Mouse (Mus musculus) brown adipose tissue, adult 24 weeks (tissue): ENCODE data around the gene Tgtp1. TPM values are rescaled to one million over a fixed set of nuclear protein-coding genes. Genes with fewer than 3 reads are reported as not detected.
"Not testable (repeated sequence)": the region's sequence is repeated elsewhere in the genome, so short reads cannot be mapped to it uniquely, and the experiment has no call there.

Experiments used
- H3K27ac ChIP-seq: fragments of 200-500 bp; replicated peaks from 2 replicates; pipeline ENCODE4 v1.5.1; 2012; ENCODE audit warnings: low read depth, mild to moderate bottlenecking, low read length
- H3K4me1 ChIP-seq: fragments of 200-500 bp; 2 replicates; pipeline ENCODE4 v1.6.1; 2012; ENCODE audit warnings: low read length, mixed read lengths; ENCODE audit not compliant: control insufficient read depth, insufficient read depth, insufficient read length
- H3K4me3 ChIP-seq: fragments of 200-500 bp; 2 replicates; pipeline ENCODE4 v1.5.1; 2012; ENCODE audit warnings: low read depth, mild to moderate bottlenecking, low read length, moderate library complexity; ENCODE audit not compliant: insufficient read depth
- polyA plus RNA-seq: library from polyadenylated mRNA; stranded (reverse); fragments of >200 nt; gene quantifications from 2 replicates; pipeline ENCODE4 v1.2.4, GENCODE M21; 2012; ENCODE audit not compliant: missing spikeins, insufficient read depth, insufficient read length

Gene Tgtp1
- polyA plus RNA-seq, 1 experiment: 7.6 TPM

DNA sequence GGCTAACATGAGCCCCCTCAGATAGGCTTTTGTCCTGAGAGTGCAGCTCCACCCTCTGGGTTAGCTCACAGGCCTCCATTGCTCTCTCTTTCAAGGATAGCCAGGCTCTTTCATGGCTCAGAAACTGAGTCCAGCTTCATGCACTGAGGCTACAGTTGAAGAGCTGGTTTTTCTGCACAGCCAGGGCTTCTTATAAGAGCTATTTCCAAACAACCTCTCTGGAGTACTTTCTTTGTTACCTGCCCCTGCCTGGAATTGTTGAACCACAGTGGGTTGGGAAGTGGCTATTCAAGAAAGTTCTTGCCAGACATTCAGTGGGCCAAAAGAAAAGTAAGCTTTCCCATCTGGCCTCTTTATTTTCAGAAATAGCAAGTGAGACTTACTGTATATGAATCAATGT lies 54.7 kb downstream of the Tgtp1 start:
- not testable (repeated sequence) for H3K4me1 ChIP-seq, H3K27ac ChIP-seq, H3K4me3 ChIP-seq

Other genes starting within 250 kb of the Tgtp1 start
- 405 and 526 TPM in 2 replicates for gene Rack1, start 193.8 kb downstream of the Tgtp1 start, polyA plus RNA-seq
- gene Trim41, start 176.8 kb downstream of the Tgtp1 start, polyA plus RNA-seq: 14.0 and 15.5 TPM in 2 replicates
- 1.4 and 1.5 TPM in 2 replicates for gene Trim7, start 168.0 kb downstream of the Tgtp1 start, polyA plus RNA-seq
- gene Gm12184, start 167.5 kb downstream of the Tgtp1 start, polyA plus RNA-seq: 14.6 and 26.0 TPM in 2 replicates
- gene Irgm1, start 122.5 kb downstream of the Tgtp1 start, polyA plus RNA-seq: 9.2 and 11.6 TPM in 2 replicates
- not detected in 2 replicates for gene Gm5431, start 92.0 kb downstream of the Tgtp1 start, polyA plus RNA-seq
- 4.5 and 23.2 TPM in 2 replicates for gene Psme2b, start 48.0 kb downstream of the Tgtp1 start, polyA plus RNA-seq
- not detected in 2 replicates for gene Olfr56, start 15.3 kb downstream of the Tgtp1 start, polyA plus RNA-seq
- 1.2 TPM in 1 of 2 replicates, not detected in the other for gene 9930111J21Rik1, start 14.8 kb downstream of the Tgtp1 start, polyA plus RNA-seq
- gene Gm12185, start 1.9 kb downstream of the Tgtp1 start, polyA plus RNA-seq: not detected in 2 replicates
- 1.8 and 4.0 TPM in 2 replicates for gene 9930111J21Rik2, start 57.1 kb upstream of the Tgtp1 start, polyA plus RNA-seq
- 19.9 and 29.5 TPM in 2 replicates for gene Tgtp2, start 70.0 kb upstream of the Tgtp1 start, polyA plus RNA-seq
- gene Ifi47, start 82.4 kb upstream of the Tgtp1 start, polyA plus RNA-seq: 2.9 and 4.6 TPM in 2 replicates
- gene Olfr1396, start 120.7 kb upstream of the Tgtp1 start, polyA plus RNA-seq: 0.38 TPM in 1 of 2 replicates, not detected in the other
- not detected in 2 replicates for gene Olfr1395, start 148.1 kb upstream of the Tgtp1 start, polyA plus RNA-seq
- gene Olfr1394, start 160.2 kb upstream of the Tgtp1 start, polyA plus RNA-seq: not detected in 2 replicates
- 12.3 and 23.2 TPM in 2 replicates for gene Btnl9, start 193.0 kb upstream of the Tgtp1 start, polyA plus RNA-seq
- gene Zfp62, start 209.1 kb upstream of the Tgtp1 start, polyA plus RNA-seq: 10.4 and 14.4 TPM in 2 replicates